Mouse (Mus musculus) thymus, postnatal 10 days (tissue): ENCODE data around the gene Igsf21.

Source experiments
- DNase-seq, 2 experiments: peaks; one replicate each; pipeline ENCODE4 v3.0.0; 2021; ENCODE audit warnings: low spot score in 2 of 2

The Igsf21 gene

DNA sequence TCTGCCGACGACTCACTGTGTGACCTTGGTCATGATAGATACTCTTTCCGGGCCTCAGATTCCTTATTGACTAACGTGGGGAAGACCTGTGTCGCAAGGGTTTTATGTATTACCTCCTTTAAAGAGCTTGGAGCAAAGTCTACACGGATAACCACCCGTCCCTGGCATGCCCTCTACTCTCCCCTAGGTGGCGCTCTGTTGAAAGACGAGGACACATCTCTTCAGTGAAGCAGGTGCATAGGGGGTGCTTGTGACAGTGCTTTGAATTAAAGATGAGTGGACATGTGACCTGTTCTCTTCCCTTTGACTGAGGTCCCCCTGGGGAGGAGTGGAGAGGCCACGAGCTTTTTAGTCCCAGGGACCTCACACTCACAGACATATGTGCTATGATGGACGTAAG lies 194.0 kb downstream of the Igsf21 start:
- no peak for DNase-seq

- no peak for DNase-seq
Measured at GRCm38 (mm10) chr4:140047807-140048362, 198.7 kb downstream of the Igsf21 start.

GRCm38 (mm10) chr4:140043953-140044352 lies 202.6 kb downstream of the Igsf21 start:
- no peak for DNase-seq

DNA sequence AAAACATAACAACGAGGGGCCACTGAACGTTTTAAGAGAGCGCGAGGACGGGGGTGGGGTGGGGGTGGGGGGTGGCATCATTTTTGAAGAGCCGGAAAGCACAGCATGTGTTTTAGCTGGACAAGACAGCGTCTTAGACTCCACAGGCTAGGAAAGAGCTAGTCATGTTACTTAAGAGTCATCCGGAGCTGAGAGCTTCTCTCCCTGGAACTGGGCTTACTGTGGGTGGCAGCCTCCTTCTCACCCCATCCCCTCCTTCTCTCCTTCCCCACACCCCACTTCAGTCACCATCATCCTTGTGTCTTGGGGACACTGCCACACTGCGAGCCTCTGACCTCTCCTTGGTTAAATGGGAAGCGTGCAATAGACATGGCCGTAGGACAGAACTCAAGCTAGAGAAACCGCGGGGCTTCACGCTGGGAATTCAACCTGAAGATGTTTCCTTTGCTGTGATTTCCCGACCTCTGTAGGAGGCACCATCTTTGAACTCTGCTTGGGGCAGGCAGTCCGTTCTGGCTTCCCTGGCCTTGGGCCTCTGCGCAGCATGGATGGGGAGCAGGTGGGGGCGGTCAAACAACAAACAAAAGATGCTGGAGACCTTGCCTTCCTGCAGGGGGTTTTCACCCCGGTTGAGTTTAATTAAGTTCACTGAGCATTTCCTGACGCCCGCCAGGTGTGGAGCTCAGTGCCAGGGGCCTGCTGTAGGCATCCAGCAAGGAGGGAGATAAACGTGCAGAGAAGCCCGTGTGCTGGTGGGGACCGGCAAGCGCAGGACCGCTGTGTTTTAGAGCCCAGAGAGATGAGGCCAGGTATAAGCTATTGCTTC lies 207.8 kb downstream of the Igsf21 start:
- no peak for DNase-seq

GRCm38 (mm10) chr4:140037784-140038387 lies 208.7 kb downstream of the Igsf21 start:
- no peak for DNase-seq

DNA sequence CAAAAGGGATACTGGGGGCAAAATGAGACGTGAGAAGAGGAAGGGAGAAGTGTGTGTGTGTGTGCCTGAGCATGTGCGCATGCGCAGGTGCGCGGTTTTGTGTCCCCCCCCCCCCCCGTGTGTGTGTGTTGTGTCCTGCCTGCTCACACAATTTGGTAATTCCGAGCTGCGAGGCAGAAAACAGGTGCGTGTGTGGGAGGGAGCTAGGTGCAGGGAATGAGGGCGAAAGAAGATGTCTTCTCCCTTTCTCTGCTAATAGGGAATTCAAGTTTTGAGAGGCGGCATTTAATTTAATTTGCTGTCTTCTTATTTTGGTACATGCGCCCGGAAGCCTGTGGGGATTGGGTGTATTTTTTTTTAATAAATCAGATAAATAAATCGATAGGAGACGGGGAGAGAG lies 211.4 kb downstream of the Igsf21 start:
- DNase-seq = no peak

DNA sequence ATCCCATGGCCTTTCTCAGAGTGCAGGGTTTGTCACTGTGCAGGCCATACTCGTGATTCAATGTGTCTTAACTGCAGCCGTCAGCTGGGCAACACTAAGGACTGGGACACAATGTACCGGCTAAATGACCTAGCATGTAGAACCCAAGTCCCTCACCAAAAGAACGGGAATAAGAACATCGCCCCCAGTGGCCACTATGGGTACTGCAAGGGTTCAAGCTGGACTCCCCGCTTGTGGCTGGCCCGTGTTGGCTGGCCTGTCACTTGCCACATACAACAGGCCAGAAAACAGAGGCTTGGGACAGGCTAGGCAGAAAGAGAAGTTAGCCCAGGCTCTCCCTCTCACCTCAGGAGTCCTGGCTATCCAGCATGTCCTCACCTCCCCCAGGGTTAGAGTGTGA lies 213.2 kb downstream of the Igsf21 start:
- peak in 1 of 2 experiments; percentile 31 for DNase-seq

- DNase-seq = peak in 1 of 2 experiments; percentile 9
Measured at GRCm38 (mm10) chr4:140030415-140030814, 216.2 kb downstream of the Igsf21 start.

DNA sequence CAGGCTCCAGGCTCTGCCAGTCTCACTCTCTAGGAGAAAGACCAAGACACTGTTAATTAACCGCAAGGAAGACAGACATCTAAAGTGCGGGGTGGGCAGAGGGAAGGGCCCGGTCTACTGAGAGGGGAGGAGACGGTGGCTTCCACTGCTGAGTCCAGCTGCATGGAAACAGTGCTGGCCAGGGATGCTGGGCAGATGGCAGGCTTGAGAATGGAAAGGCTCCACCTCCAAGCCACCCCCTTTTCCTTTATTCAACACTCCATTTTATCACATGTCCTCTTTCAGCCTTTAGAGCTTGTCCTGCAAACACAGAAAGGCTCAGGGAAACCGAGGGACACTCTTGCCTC lies 216.6 kb downstream of the Igsf21 start:
- DNase-seq = no peak

GRCm38 (mm10) chr4:140029324-140030039 lies 217.1 kb downstream of the Igsf21 start:
- DNase-seq = no peak

- DNase-seq = no peak
Measured at GRCm38 (mm10) chr4:140023833-140024232, 222.8 kb downstream of the Igsf21 start.

DNA sequence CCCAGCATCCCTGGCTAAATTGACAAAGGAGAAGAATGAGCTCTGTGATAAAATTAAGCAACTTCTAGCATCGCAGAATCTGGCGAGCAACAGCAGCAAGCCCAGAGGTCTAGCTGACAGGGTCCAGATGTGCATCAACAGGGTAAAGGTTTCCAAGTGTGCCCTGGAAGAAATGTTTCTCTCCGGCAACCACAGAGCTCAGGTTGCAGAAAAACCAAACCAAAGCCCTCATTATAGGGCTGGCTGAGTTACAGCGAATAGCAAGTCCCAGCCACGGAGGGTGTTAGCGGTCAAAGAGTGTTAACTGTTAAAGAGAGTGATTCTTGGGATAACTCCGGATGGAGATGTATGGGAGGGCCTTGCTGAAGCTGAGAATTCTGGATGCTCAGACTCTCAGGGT lies 230.7 kb downstream of the Igsf21 start:
- DNase-seq = no peak

DNA sequence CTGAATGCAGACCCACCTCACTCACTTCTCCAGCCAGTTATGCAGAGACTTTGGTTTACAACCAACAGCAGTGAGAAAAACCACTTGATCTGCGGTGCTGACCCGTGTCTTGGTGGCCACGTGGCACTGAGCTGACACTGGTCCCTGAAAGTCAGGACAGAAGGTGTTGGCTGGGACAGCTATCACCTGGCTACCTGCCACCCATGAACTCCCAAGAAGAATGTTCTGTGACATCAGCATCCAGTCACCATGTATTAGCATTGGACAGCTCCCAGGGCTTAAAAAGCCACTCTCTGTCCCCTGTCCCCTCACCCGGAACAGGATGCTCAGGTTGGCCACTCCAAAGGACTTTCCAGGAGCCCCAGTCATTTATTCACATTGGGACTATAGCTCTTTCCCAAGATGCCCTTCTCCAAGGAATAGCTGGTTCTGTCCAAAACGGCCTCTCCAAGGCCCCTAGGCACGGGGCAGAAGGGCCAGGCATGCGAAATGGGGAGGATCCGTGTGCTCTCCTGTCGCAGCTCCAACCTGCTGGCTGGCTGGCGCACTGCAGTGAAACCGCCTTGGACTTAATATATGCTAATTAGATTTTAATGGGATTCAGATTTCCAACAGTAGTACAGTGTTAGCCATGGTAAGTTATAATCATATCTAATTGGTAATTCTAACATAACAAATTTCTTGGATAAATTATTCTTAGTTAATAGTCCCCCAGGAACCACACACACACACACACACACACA lies 235.7 kb downstream of the Igsf21 start:
- DNase-seq = no peak

DNA sequence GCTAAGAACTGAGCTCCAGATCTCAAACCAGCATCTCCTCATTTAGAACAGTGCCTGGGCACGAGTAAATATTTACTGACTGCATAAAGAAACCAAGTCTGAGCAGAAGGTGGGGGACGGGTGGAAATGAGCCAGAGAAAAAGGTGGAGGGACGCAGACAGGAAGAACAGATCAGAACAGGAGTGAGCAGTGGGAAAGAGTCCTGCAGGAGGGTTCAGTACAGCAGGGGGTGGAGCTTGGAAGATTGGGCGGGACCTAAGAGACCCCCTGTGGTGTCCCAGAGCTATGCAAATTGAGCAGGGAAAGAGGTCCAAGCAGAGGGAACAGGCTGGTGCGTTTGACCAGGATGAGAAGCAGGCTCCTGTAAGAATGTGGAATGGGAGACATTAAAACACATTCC lies 241.7 kb downstream of the Igsf21 start:
- no peak for DNase-seq

DNA sequence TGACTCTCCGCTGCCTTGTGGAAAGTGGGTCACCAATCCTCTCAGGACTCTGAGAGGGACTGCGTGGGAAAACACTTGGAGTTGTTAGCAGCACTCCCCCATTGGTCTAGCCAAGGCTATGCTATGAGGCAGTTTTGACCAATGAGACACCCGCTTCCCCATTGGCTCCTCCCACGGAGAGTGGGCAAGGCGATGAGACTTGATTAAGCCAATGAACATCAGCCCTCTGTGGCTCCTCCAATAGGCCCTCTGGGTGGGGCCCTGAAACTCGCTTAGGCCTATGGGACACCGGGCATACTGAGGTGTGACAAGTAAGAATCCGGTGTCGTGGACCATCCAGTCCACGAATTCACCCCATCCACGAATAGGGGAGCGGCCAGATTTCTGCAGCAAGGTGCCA lies 242.4 kb downstream of the Igsf21 start:
- no peak for DNase-seq

- no peak for DNase-seq
Measured at GRCm38 (mm10) chr4:140002069-140002468, 244.5 kb downstream of the Igsf21 start.

- no peak for DNase-seq
Measured at GRCm38 (mm10) chr4:140000911-140001310, 245.7 kb downstream of the Igsf21 start.

- DNase-seq = no peak
Measured at GRCm38 (mm10) chr4:139999033-139999432, 247.6 kb downstream of the Igsf21 start.

- DNase-seq = no peak
Measured at GRCm38 (mm10) chr4:139995659-139996058, 250.9 kb downstream of the Igsf21 start.

DNA sequence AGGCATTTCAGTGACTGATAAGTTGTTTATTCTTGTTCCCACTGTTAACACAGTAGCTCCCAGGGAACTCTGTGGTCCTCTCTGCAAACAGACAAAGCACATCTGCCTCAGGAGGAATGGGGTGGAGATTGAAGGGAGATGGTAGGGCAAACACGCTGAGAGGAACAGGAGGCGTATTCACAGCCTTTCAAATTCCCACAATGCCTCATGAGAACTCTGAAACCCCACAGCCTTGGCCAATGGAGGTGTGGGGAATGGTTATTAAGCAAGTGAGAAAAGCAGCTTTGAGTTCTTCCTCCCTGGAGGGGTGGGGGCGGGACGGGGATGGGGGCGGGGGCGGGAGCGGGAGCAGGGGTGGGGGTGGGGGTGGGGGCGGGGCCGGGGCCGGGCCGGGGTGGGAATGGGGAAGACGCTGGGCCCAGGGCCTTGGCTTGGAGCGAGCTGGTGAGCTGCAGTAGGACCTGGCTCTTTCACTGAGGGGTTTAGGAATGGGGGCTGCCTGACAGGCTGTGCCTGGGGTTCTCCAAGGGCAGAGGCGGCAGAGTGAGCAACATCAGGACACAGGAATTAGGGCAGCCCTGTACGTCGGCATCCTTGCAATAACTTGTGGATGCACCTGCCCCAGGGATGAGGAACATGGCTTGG lies 253.4 kb downstream of the Igsf21 start:
- no peak for DNase-seq

- no peak for DNase-seq
Measured at GRCm38 (mm10) chr4:139986913-139987312, 259.7 kb downstream of the Igsf21 start.
